Mouse (Mus musculus) C2C12 (cell line): ENCODE results near the gene Zbtb21. TPM values are rescaled to one million over a fixed set of nuclear protein-coding genes. Genes with fewer than 3 reads are reported as not detected.

ENCODE experiments used
- H3K27me3 ChIP-seq: one replicate; pipeline ENCODE4 v1.6.1; 2011; ENCODE audit not compliant: control insufficient read depth, insufficient read depth, insufficient read length
- H3K36me3 ChIP-seq: one replicate; pipeline ENCODE4 v1.6.1; 2011; ENCODE audit not compliant: control insufficient read depth, insufficient read depth
- H3K4me3 ChIP-seq: one replicate; pipeline ENCODE4 v1.5.1; 2011; ENCODE audit warnings: mild to moderate bottlenecking, control low read depth; ENCODE audit not compliant: poor library complexity, insufficient read depth, severe bottlenecking
- H3K79me2 ChIP-seq: one replicate; pipeline ENCODE4 v1.6.1; 2011; ENCODE audit not compliant: control insufficient read depth, insufficient read depth
- H3K79me3 ChIP-seq: one replicate; pipeline ENCODE4 v1.6.1; 2011; ENCODE audit warnings: low read depth, control low read depth
- H3ac ChIP-seq: one replicate; pipeline ENCODE3; 2011; ENCODE audit warnings: low read depth; ENCODE audit not compliant: control insufficient read depth, insufficient read length
- CEBPB ChIP-seq: IDR thresholded peaks from one replicate; pipeline ENCODE4 v1.6.1; 2011; ENCODE audit warnings: low read depth, mild to moderate bottlenecking, control low read depth, moderate library complexity
- CTCF ChIP-seq: IDR thresholded peaks from one replicate; pipeline ENCODE4 v1.5.1; 2011; ENCODE audit not compliant: control insufficient read depth, insufficient read depth, insufficient read length
- FOSL1 ChIP-seq: IDR thresholded peaks from one replicate; pipeline ENCODE4 v1.8.0; 2011; ENCODE audit warnings: mild to moderate bottlenecking, low read length; ENCODE audit not compliant: poor library complexity, insufficient read depth, severe bottlenecking
- MAX ChIP-seq: IDR thresholded peaks from one replicate; pipeline ENCODE4 v1.6.1; 2011; ENCODE audit warnings: mild to moderate bottlenecking, control low read depth
- MYOD1 ChIP-seq: IDR thresholded peaks from one replicate; pipeline ENCODE4 v1.6.1; 2011; ENCODE audit warnings: low read depth; ENCODE audit not compliant: control insufficient read depth, insufficient read length
- MYOG ChIP-seq: IDR thresholded peaks from one replicate; pipeline ENCODE4 v1.6.1; 2011; ENCODE audit not compliant: control insufficient read depth, insufficient read length; ENCODE audit errors: extremely low read depth
- USF1 ChIP-seq: IDR thresholded peaks from one replicate; pipeline ENCODE4 v1.6.1; 2011; ENCODE audit warnings: low read depth, mild to moderate bottlenecking, control low read depth, moderate library complexity
- polyA plus RNA-seq: library from polyadenylated mRNA; unstranded; fragments of >200 nt; fragmentation: generic; extraction: Trizol; gene quantifications from one replicate; pipeline ENCODE4 v1.2.1, GENCODE M21; 2012; ENCODE audit warnings: missing spikeins

Zbtb21 gene
- polyA plus RNA-seq, 1 experiment: 11.5 TPM

DNA sequence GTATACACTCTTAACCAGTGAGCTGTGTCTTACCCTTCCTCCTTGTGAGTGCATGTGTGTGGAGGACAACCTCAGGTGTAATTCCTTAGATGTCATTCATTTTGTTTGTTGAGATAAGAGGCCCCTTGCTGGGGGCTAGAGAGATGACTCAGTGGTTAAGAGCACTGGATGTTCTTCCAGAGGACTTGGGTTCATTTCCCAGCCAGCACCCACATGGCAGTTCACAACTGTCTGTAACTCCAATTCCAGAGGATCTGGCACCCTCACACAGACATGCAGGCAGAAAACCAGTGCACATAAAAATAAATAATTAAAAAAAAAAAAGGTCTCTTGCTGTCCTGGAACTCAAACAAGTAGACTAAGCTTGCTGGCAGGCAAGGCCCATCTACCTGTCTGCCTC lies 20.6 kb downstream of the Zbtb21 start:
- Histone ChIP-seq H3K27me3 (no peaks in the 10 kb centered on the region), H3K79me3 (no peaks in the 10 kb centered on the region), H3K79me2 (no peaks in the 10 kb centered on the region), H3K36me3 (no peaks in the 10 kb centered on the region), H3ac (no peak overlapping the region), H3K4me3 (no peak overlapping the region)
- TF ChIP-seq MYOD1 (no peak), USF1 (no peak), CTCF (no peak), CEBPB (no peak), MYOG (no peak), FOSL1 (no peak), MAX (no peak)

DNA sequence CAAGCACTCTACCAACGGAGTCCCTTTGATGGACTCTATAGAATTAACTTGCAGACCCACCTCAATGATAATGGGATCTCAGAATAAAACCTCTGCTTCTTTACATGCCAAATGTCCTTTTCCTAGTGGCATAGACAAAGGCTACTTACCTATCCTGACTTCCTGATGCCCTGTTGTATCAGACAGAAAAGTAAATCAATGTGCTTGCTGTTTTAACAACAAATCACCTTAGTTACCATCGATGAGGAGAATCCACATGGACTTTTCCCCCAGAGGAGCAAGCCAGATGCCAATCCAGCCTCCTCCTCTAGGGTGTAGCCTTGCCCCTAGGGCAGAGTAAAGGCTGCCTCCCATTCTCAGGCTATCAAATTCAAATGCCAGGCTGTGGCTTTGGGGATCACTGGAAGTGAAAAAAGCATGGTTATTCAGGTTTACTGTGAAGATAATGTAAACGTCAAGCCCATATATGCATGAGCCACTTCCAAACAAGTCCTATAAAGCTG lies 21.9 kb downstream of the Zbtb21 start:
- no peaks in the 10 kb centered on the region for H3K79me2 ChIP-seq
- TF ChIP-seq MAX: no peak
- TF ChIP-seq USF1: no peak
- no peak for TF ChIP-seq CTCF
- no peak for TF ChIP-seq CEBPB
- H3K36me3 ChIP-seq: no peaks in the 10 kb centered on the region
- no peak overlapping the region for H3ac ChIP-seq
- H3K79me3 ChIP-seq: no peaks in the 10 kb centered on the region
- no peaks in the 10 kb centered on the region for H3K27me3 ChIP-seq
- no peak overlapping the region for H3K4me3 ChIP-seq

DNA sequence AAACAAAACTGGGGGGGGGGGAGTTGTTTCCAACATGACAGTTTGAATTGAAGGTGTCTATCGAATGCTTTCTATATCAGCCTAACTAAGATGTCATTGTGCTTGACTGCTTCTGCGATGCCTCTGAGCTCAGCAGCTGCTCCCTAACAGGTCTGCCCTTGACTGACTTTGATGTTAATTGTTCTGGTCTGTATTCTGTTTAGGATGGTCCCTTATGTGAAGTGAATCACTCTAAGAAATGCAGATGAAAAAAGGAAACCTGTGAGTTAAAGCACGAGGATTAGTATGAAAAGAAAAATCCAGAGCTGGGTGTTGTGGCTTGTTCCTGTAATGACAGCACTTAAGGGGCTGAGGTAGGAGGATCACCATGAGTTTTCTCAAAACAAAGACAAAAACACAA lies 26.6 kb downstream of the Zbtb21 start:
- Histone ChIP-seq H3ac (no peak overlapping the region), H3K79me3 (no peaks in the 10 kb centered on the region), H3K36me3 (no peaks in the 10 kb centered on the region), H3K27me3 (no peaks in the 10 kb centered on the region), H3K4me3 (no peak overlapping the region), H3K79me2 (no peaks in the 10 kb centered on the region)
- no peak for TF ChIP-seq FOSL1
- no peak for TF ChIP-seq MYOG
- no peak for TF ChIP-seq MAX
- no peak for TF ChIP-seq CTCF
- TF ChIP-seq MYOD1: no peak
- no peak for TF ChIP-seq CEBPB
- TF ChIP-seq USF1: no peak

DNA sequence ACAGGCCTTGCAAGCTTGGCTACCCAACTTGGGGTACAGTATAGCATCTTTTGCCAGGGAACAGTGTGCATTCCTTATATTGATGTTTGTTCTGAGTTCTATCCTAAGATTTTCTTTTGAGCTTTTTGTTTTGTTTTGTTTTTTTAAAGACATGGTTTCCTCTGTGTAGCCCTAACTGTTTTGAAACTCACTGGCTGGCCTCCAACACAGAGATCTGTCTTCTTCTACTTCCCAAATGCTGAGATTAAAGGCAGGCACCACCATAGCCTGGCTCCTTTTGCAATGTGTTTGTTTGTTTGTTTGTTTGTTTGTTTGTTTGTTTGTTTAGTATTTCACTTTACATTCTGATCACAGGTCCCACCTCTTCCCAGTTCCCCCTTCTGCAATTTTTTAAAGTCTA lies 32.2 kb downstream of the Zbtb21 start:
- H3ac ChIP-seq: no peak overlapping the region
- no peaks in the 10 kb centered on the region for H3K27me3 ChIP-seq
- no peaks in the 10 kb centered on the region for H3K36me3 ChIP-seq
- TF ChIP-seq CTCF: no peak
- no peak for TF ChIP-seq MAX
- no peak for TF ChIP-seq MYOD1
- no peak for TF ChIP-seq FOSL1
- TF ChIP-seq MYOG: no peak
- TF ChIP-seq USF1: no peak
- TF ChIP-seq CEBPB: no peak
- H3K79me2 ChIP-seq: no peaks in the 10 kb centered on the region
- H3K4me3 ChIP-seq: no peak overlapping the region
- H3K79me3 ChIP-seq: no peaks in the 10 kb centered on the region

DNA sequence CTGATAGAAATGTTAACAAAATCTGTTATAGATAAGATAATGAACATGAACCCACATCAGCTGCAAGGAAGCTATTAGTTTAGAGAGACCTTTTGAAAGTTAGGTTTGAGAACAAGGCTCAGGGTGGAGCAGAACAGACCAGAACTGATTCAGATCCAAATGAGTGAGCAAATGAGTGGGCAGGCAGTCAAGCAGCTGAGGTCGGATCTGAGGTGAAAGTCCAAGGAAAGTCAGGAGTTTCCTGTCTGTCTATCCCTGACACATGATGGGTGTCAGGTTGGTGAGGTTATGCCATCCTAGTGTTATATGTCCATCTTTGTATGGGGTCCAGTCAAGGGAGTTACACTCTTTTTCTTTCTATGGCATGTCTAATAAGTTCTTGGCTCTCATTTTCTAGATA lies 32.9 kb downstream of the Zbtb21 start:
- Histone ChIP-seq H3ac (no peak overlapping the region), H3K79me2 (no peaks in the 10 kb centered on the region), H3K79me3 (no peaks in the 10 kb centered on the region), H3K4me3 (no peak overlapping the region), H3K36me3 (no peaks in the 10 kb centered on the region), H3K27me3 (no peaks in the 10 kb centered on the region)
- TF ChIP-seq MAX (no peak), USF1 (no peak), MYOG (no peak), MYOD1 (no peak), CEBPB (no peak), CTCF (no peak), FOSL1 (no peak)

DNA sequence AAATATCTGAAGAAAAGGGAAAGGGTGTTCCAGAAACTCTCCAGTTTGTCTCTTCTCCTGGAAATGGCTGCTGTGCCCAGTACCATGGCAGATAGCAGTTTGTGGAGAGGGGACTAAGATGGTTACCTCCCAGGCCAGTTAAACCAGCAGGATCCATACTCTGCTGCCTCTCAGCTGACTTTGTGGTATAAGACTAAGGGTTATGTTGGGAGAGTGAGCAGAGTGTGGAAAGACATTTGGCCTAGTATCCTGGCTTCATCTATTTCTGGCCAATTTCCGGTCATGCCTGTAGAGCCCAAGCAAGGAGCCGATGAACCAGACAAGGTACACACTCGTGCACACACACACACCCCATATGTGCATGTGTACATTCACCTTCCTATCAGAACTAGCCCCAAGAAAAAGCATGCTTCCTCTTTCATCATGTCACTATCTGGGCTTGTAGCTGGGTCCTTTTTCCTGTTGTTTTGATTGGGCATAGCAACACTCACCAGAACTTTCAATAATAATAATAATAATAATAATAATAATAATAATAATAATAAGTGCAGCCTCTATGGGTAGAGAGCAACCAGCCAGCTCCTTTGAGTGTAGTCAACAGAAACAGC lies 35.0 kb downstream of the Zbtb21 start:
- no peaks in the 10 kb centered on the region for H3K36me3 ChIP-seq
- H3K79me2 ChIP-seq: no peaks in the 10 kb centered on the region
- no peaks in the 10 kb centered on the region for H3K79me3 ChIP-seq
- H3ac ChIP-seq: no peak overlapping the region
- TF ChIP-seq CEBPB: no peak
- TF ChIP-seq MAX: no peak
- TF ChIP-seq MYOG: no peak
- H3K27me3 ChIP-seq: no peaks in the 10 kb centered on the region
- no peak overlapping the region for H3K4me3 ChIP-seq
